Mouse (Mus musculus): ENCODE measurements at regions not wholly inside any gene's neighbourhood (a gene's known extent, or its start where the extent isn't known, plus 50 kb on each side); places are given as distances from the start of the nearest gene placed in this dataset.

GRCm38 (mm10) chr10:32984727-32985587 lies 94.7 kb upstream of the Nkain2 start:
- TF ChIP-seq CTCF (IDR thresholded peaks at IDR 0.05) (no peak), POLR2A (IDR thresholded peaks at IDR 0.05; ENCODE audit: insufficient read depth, low read depth, low read length) (no peak), EP300 (IDR thresholded peaks at IDR 0.05; ENCODE audit: insufficient read depth, low read depth, low read length) (no peak)
